Mouse (Mus musculus): ENCODE data around the gene Apoa1.
A peak's percentile ranks its signal among the peaks of the same experiment; 100 is the strongest.

Apoa1 gene

DNA sequence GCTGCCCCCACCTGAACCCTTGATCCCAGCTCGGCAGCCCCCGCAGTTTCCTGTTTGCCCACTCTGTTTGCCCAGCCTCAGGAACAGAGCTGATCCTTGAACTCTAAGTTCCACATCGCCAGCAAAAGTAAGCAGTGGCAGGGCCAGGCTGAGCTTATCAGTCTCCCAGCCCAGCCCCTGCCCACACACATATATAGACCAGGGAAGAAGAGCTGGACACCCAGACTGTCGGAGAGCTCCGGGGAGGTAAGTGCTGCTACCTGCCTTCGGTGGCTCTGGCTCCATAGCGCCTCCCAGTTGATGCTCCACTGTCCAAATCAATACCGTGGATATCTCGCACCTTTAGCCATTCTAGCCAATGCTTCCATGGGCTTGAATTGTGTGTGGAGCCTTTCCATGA, at the start of gene Apoa1:
TSS of gene Apoa1 (plus strand) at position 90 of the 400 bp plus-strand sequence.
- DNase-seq: no peak

DNA sequence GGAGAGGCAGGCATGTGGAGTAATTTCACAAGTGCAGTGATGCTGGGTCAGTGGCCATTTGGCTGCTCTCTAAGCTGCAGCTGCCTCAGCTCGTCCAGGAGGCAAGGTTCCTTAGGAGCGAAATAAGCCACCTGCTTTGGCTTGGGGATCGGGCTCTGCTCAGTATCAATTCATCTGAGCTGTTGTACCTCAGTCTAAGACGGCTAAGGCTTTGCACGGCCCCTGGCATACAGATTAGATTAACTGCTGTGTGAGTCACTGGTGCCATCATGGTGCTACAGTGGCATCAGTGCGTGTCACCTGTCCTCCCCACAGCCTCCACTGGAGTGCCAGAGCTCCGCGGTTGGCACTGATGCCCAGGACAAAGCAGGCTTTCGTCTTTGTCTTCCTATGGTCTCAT, 49.8 kb upstream of the Apoa1 start:
- no peak for DNase-seq

DNA sequence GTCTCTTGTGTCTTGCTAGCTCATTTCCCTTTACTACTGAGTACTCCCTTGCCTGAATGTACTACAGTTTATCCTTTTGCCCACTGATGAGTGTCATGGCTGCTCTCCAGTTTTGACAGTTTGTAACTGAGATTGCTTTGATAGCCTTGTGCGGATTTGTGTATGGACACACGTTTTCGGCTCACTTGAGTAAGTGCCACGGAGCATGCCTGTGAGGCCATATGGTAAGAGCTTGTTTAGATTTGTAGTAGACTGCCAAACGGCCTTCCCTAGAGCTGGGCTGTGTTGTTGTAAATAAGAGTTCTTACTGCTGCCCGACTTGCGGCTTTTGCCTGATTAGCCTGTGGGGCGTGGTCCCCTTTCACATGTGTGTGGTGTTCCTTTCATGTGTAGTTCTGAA, 47.1 kb upstream of the Apoa1 start:
- no peak for DNase-seq

DNA sequence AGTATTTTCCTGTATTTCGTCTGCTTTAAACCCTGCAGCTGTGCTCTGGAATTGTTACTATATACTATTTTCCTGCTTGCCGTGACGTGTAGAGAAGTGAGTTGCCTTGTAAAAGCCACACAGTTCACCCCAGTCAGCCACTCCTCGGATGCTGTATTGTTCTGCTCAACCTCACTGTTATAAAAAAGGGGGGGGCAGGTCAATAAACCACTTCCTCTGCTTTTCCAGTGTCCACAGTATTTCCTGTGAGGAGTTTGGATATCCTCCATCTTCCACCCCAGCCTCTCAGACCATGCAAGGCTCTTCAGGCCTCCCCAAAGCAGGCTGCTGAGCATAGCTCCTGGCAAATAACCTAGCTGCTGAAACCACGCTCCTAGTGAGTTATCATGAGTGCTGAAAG, 43.8 kb upstream of the Apoa1 start:
- DNase-seq: no peak

DNA sequence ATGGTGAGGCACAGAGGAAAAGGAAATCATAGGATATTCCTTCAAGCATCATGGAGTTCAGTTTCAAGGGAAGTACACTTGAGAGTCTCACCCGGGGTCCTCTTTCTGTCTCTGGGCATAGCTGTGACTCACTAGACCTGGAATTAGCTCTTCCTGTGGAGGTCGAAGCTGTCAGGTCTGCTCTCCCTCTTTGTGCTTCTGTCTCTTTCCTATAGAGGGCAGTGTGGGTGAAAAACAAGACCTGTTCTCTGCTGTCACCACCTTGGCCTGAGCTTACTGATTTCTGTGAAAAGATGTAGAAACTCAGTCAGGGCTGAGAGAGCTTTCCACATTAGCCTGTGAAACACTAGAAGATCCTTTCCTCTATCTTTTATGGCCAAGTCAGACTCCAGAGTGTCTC, 43.2 kb upstream of the Apoa1 start:
- peak; percentile 47 for DNase-seq

DNA sequence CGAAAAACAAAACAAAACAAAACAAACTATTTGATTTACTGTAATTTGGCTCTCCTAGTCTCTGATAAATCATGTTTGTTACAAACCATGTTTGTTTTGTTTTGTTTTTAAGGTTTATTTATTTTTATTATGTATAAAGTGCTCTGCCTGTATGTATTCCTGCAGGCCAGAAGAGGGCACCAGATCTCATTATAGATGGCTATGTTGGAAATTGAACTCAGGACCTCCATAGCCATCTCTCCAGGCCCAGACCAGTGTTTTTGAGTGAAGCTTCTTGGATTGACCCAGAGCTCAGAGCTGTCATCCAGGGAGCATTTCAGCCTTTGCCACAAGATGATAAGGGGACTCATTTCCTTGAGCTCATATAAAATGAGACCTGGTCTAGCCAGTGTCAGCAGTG, 42.0 kb upstream of the Apoa1 start:
- no peak for DNase-seq

DNA sequence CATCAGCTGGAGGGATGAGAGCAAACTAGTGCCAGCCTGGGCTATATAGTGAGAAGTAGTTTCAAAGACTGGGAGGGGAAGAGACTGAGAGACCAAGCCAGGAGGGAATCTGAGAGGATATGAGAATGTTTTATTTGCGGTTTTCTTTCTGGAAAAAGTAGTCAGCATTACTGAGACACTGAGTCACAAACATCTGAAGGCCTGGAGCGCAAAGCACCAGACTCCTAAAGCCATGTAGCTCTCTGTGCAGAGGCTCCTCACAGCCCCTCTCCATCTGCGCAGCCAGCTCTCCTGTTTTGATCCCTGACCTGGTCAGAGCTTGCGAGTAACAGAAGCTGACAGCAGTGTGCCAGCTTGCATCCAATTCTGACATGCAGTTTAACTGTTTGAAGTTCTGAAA, 40.0 kb upstream of the Apoa1 start:
- DNase-seq: no peak

DNA sequence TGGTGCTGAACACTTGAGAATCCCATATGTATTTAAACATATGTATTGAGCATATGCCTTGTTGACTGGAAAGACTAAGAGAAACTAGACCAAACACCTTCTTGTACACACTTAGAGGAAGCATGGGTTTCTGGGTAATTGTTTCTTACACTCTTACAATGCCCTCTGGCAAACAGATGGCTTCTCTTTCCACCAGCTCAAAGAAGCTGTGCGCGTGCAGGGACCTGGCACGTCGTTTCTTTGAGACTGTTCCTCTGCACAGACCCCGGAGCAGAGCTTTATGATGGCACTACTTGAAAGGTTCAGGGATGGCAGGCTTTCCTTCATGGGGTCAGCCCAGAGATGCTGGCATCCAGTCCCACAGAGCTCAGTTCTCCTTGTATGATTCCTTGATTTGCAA, 39.4 kb upstream of the Apoa1 start:
- DNase-seq: no peak

DNA sequence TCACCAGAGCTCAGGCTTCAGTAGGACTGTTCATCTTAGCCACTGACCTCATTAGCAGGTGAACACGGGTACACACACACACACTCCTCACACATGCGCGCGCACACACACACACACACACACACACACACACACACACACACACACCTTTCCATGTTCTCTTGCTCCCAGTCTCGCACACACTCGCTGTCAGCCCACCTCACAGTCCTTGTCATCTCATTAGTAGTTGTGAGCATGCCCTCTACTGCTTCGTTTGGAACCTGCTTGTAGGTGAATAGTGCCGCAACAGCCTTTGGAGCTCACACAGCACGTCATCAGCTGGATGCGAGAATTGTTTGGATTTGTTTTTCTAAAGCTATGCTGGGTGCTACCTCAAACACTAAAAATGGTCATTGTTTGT, 39.0 kb upstream of the Apoa1 start:
- no peak for DNase-seq

DNA sequence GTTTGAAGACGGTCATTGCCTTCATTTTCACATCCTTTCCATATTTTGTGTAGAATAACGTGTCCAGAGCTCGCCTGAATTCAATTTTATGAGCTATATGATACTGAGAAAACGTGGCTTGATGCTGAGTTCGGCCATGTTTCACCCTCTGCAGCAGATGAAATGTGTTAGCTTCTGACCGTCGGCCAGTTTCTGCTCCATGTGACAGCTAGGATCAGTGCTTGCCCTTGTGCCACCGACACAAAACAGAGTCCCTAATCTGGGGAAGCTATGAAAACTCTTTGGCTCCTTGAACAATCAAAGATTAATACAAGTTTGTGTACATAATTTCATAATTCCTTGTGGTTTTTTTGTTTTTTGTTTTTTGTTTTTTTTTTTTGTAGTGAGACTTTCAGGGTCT, 37.1 kb upstream of the Apoa1 start:
- DNase-seq: no peak

DNA sequence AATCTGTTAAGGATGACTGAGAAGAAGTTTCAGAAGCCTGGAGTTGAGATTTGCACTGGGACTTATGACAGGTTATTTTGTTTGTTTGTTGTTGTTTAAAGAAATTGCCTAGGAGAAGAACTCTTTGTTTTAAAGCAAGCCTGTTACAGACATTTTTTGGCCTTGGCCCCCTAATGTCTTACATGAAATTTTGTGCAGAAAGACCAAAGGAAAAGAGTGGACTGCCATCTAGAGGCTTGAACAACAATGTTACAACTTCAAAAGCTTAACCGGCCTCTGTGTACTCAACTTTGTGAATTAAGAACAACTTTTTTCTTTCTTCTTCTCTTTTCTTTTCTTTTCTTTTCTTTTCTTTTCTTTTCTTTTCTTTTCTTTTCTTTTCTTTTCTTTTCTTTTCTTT, 36.7 kb upstream of the Apoa1 start:
- no peak for DNase-seq

DNA sequence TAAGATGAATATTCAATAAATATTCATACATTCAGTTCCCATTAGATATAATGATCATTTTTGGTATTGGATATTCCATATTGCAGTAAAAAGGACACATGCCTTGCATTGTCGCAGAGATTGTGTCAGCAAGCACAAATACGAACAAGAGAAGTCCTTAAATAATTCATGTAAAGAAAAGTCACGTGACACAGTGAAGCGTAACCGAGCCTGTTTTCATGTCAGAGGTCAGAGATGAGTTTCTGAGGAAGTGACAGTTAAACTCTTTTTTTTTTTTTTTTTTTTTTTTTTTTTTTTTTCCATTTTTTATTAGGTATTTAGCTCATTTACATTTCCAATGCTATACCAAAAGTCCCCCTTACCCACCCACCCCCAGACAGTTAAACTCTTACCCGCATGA, 35.7 kb upstream of the Apoa1 start:
- DNase-seq: no peak

DNA sequence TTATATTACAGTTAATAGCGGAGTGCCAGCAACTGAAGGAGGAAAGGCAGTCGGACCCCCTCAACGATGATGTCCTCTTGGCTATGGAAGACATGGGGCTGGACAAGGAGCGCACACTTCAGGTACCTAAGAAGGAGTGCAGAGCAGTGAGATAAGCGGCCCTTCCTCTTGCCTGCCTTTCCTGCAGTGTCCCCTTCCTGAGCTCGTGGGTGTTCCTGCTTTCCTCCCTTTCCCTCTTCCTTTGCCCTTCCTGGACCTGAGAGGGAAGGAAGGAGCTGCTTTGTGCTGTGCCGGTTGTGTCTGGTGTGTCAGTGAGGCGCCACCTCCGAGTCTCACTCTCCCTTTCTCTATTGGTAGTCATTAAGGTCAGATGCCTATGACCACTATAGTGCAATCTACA, 33.6 kb upstream of the Apoa1 start:
- no peak for DNase-seq

DNA sequence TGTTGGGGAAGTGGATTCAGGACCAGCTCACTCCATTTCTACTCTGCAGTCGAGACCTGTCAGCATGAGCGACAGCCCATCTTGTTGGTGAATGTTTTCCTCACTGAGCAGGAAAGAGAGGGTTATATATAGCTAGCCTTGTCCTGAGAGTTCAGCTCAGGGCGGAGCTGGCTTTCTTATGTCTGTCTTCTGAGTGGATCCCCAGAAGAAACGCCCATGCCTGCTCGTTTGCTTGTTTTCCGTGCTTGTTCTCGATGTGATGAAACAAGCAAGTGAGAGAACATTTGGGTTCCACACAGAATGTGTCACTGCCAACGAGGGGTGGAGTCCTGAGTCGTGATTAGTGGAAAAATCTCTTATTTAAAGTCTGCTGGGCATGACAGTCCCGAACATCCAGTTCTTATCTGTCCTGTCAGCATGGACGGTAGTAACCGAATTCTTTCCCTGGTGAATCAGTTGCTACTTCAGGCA, 31.6 kb upstream of the Apoa1 start:
- no peak for DNase-seq

DNA sequence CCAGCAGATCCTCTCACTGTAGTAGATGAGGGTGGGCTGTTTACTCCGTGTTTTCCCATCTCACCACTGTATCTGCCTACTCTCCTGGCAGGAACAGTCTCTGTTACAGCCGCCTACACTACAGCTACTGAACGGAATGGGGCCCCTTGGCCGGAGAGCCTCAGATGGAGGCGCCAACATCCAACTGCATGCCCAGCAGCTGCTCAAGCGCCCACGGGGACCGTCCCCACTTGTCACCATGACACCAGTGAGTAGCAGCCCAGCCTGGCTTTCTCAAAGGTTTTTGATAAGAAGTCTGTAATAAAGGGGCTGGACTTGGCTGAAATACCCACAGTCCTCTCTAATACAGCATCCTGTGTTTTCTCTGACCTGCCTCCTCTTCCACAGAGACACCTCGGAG, 29.9 kb upstream of the Apoa1 start:
- no peak for DNase-seq

DNA sequence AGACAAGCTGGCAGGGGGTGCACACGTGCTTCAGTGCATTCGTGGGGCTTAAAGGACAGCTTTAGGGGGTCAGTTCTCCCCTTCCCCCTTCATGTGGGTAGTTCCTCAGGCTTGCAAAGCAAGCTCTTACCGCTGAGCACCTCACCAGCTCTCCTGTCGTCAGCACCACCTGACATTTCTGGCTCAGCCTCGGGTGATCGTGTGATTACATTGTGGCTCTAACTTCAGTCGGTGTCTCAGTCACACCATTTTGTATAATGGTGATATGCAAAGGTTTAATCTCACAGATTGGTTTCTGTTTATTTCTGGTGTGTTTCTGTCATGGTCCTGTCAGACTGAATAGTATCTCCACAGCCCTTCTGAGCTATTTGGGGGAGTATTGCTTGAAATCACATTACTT, 29.4 kb upstream of the Apoa1 start:
- DNase-seq: no peak

DNA sequence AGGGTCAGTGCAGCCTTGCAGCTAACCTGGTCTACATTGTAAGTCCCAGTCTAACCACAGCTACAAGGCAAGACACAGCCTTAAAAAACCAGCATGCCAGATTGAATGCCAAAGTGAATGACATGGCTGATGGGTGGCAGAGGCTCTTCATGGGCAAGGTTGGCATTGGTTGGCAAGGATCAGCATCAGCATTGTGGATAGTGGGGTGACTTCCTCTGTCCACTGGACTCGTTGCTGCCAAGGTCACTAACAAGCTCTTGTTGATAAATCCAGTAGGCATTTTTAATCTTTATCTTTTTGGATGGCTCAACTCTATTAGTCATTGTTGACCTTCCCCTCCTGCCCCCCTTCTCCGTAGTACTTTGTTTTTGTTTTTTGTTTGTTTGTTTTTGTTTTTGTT, 28.8 kb upstream of the Apoa1 start:
- DNase-seq: no peak

DNA sequence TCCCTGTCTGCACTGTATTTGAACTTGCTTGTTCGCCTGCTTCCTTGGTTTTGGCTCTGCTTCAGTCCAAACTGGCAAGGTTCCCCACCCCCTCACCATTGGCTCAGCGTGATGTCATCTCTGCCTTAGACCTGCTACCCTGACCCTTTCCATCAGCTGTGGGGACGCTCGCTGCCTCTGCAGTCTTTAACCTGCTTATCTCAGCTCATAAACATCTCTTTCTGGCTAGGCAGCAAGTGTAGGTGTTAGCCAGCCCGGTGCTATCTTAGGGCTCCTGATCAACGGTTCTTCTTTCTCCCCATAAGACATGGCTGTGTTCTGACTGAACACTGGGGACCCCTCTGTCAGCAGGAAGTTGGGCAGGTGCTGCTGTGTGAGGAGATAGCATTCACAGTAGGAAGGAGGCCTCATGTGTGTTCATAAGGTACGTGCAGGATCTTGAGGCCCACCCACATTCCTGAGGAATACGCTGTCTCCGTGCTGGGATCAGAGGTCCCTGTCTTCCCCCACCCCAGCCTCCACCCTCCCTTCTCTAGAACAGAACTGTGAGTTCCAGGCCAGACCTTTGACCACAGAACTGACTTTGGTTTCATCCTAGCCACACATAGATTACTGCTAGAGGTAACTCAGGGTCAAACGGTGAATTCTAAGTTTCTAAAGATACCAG, 21.4 kb upstream of the Apoa1 start:
- DNase-seq: no peak

DNA sequence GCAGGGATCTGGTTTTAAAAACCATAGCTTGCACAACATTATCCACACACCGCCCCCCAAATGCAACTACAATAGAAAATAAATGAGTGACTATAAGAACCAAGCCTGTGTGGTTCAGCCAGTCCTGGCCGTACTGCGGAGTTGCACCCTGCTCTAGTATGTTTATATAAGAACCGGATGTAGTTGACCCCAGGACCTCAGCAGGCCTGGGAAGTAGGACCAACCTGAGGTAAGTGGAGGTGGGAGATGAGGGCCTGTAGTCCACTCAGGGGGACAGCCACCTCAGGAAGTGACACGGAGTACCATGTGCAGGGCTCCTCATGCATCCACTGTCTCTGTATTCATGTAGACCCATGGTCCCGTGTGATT, 20.9 kb upstream of the Apoa1 start:
- DNase-seq: no peak

DNA sequence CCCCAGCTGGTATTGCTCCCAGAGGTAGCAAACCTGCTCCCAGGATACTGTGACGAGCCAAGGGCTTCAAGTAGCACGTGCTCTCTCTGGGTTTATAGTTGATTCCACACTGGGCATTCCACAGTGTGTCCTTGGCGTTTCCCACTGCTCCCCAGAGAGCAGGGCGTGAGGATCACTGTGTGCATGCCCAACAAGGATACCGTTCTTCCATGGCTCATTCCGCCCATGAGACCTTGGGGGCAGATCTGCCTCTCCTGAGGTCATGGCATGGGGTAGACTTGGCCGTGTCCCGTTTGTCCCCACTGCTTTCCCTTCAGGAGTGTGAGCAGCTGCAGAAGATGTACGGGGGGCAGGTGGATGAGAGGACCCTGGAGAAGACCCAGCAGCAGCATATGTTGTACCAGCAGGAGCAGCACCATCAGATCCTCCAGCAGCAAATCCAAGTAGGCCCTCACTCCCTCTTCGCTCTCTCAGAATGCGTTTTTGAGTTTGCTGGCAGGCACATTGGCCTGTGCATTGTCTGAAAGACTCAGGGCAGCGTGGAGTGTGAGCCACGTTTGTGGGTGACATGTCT, 19.9 kb upstream of the Apoa1 start:
- no peak for DNase-seq

DNA sequence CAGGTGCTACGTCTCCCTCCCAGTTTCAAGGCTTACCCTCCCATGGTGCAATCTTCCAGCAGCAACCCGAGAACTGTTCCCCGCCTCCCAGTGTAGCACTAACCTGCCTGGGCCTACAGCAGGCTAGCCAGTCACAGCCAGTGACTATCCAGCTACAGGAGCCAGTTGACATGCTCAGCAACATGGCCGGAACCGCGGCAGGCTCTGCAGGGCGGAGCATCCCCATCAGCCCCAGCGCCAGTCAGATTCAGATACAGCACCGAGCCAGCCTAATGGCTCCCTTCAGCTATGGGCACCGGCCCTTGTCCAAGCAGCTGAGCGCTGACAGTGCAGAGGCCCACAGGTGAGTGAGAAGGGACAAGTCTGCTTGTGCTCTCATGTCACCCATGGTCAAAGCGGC, 17.9 kb upstream of the Apoa1 start:
- no peak for DNase-seq

DNA sequence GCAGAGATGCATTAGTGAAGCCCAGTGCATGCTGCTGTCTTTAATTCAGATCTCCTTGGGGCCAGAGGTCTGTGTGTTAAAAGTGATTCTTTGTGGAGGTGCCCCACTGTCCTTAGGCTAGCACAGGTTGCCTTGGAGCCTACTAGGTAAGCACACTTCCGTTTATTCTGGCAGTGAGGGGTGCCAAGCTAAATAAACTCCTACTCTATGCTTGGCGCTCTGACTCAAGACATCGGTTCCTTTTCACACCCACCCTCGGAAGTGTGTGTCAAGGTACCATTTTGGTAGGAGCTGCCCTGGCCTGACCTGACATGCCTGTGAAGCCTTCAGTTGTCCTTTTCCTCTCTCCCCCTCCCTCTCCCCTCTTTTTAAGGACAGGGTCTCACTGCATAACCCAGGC, 14.1 kb upstream of the Apoa1 start:
- no peak for DNase-seq

DNA sequence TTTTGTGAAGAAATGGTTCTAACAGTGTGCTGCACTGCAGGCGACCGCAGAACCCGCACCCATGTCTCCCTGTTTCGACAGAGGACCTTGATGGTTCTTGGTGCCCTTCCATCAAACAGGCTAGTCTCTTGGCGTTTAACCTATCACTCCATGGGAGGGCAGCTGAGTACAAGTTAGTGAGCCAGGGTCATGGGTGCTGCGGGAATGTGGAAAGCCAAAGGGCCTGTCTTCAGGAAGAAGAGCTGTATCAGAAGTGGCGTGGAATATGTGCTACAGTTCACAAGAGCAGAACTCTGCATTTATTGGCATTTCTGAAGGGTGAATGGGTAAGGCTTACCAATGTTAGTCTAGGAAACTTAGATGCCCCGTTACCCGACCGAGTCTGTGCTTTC, 13.4 kb upstream of the Apoa1 start:
- DNase-seq: no peak

DNA sequence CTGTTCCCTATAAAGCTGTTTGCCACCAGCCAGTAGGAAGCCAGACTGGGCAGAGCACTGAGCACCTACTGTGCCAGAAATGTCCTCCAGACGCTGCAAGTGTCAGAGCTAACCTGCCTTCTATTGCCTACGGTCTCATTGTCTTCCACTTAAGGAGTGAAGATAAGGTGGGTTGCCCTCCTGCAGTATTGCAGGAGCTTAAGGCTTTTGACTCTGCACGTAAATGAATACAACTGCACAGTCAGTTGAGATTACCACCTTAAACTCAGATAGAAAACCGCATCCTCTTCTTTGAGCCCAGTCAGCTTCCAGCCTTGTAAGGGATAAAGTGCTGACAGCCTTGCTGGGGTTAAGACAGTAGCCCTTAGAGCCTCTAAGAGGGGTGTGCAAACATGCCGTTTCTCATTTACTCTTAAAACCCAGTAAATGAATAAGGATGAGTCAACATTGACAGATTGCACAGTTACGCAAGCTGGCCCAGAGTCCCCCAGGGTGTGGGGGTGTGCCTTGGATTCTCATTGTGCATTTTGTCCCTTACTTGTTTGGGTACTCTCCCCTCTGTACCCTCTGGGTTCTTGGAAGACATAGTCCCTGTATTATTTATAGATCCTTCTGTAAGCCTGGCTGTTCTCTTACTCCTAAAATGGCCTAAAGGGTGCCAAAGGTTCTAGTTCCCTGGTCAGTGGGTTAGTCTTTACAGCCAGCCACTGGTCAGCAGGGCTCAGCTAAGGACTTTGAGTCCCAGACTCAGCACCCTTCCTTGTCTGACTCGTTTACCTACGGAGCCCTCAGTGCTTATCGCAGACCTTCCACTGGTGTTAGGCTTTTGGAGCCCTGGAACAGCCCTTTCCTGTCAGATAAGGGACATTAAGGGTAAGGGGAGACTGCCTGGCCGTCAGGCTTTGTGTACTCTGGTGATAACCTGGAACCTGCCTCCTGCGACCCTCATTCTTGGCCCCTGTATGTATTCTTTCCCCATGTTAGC, 12.8 kb upstream of the Apoa1 start:
- DNase-seq: no peak
